Mouse (Mus musculus): ENCODE data around the gene Bckdhb.

Bckdhb gene

GRCm38 (mm10) chr9:84107045-84107813 lies 182.3 kb downstream of the Bckdhb start:
- DNase-seq (ENCODE audit: low read depth) = no peak

- DNase-seq (ENCODE audit: low read depth) = no peak
Observed at GRCm38 (mm10) chr9:84108534-84108933, 183.6 kb downstream of the Bckdhb start.

- DNase-seq (ENCODE audit: low read depth) = no peak
Observed at GRCm38 (mm10) chr9:84109777-84110478, 185.0 kb downstream of the Bckdhb start.

- DNase-seq (ENCODE audit: low read depth) = no peak
Observed at GRCm38 (mm10) chr9:84110616-84111015, 185.7 kb downstream of the Bckdhb start.

GRCm38 (mm10) chr9:84112319-84112718 lies 187.4 kb downstream of the Bckdhb start:
- DNase-seq (ENCODE audit: low read depth) = no peak

- no peak for DNase-seq (ENCODE audit: low read depth)
Observed at GRCm38 (mm10) chr9:84112842-84113568, 188.1 kb downstream of the Bckdhb start.

GRCm38 (mm10) chr9:84114254-84114653 lies 189.3 kb downstream of the Bckdhb start:
- no peak for DNase-seq (ENCODE audit: low read depth)

- DNase-seq (ENCODE audit: low read depth) = no peak
Observed at GRCm38 (mm10) chr9:84117337-84117736, 192.4 kb downstream of the Bckdhb start.

GRCm38 (mm10) chr9:84124996-84125395 lies 200.1 kb downstream of the Bckdhb start:
- no peak for DNase-seq (ENCODE audit: low read depth)

- no peak for DNase-seq (ENCODE audit: low read depth)
Observed at GRCm38 (mm10) chr9:84130338-84130737, 205.4 kb downstream of the Bckdhb start.

- DNase-seq (ENCODE audit: low read depth) = no peak
Observed at GRCm38 (mm10) chr9:84135062-84135461, 210.1 kb downstream of the Bckdhb start.

- no peak for DNase-seq (ENCODE audit: low read depth)
Observed at GRCm38 (mm10) chr9:84137192-84137591, 212.2 kb downstream of the Bckdhb start.

- DNase-seq (ENCODE audit: low read depth) = no peak
Observed at GRCm38 (mm10) chr9:84148124-84148523, 223.2 kb downstream of the Bckdhb start.

Measured in induced T-regulatory cell, adult 2 months (primary cell).